Mouse (Mus musculus): Measurements from ENCODE around the gene Alx3.
A peak's percentile ranks its signal among the peaks of the same experiment; 100 is the strongest.

Alx3 gene

DNA sequence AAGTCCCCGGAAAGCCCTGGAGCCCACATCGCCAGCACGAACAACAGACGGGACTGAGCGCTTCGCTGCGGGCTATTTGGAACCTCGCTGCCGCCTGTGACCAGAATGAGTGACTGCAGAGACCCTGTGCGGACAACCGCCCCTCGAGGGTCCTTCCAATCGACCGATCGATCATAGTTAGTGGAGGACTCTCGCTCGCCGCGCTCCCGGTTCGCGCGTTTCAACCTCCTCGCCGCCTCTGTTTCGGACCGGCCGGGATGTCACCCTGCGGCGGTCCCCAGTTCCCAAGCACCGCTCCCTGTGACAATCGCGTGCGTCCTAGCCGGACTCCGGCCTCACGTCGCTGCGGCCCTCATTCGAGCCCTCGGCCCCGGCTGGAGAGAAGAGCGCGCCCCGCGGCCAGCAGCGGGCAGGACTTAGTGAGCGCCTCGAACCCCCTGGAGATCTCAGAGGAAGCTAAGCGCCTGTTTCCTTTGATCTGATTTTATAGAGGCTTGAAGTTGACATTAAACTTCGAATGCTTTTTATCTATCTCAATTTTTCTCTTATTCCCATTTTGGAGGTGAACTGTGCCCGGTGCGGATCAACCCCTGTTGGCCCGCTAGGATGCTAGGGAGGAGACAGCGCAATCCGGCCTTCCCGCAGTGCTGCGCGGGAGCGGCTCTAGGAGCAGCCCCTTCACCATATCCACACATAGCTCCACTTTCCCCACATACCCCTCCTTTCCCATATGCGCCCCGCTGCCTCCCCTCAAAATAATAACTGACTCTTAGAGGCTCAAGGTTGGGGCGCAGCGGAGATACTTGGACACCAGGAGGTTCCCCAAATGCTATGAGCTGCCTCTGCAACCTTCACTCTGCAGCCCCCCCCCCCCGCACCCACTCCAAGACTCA lies 11.7 kb upstream of the Alx3 start:
- no peak for DNase-seq (ENCODE audit: low read depth, low spot score)

DNA sequence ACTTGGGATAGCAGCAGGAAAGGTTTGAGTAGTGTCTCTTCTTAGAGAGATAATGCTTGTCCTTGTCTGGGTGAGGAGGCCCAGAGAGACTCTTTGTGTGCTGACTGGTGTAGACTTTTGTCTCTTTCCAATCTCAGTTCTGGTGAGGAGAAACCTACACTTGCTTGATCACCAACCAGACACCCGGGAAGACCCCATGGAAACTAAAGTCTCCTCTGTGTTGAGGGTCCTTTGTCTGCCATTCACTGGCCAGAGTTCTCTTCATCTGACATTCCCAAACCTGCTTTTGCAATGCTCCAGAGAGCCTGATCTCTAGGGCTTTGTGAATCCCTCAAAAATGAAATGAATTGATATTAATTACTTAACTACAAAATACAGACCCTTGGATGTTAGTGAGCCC lies 10.9 kb upstream of the Alx3 start:
- DNase-seq (ENCODE audit: low read depth, low spot score), result no peak

DNA sequence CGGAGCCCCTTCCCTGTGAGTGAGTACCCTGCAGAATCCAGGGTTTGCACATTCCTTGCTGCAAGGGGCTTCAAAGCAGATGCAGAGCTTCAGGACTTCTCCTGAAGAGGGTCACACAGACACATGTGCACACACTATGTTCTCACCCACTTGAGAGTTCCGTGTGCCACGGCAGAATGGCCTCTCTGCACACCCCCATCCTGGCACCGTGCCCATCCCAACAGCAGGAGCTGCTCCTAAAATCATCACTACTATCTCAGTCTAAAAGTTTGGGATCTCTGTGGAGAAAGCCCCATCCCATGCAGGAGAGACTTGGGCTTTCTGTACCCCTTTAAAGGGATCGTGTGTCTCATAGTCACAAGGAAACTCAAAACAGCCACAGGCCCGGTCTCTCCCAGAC lies 8.3 kb upstream of the Alx3 start:
- no peak for DNase-seq (ENCODE audit: low read depth, low spot score)

DNA sequence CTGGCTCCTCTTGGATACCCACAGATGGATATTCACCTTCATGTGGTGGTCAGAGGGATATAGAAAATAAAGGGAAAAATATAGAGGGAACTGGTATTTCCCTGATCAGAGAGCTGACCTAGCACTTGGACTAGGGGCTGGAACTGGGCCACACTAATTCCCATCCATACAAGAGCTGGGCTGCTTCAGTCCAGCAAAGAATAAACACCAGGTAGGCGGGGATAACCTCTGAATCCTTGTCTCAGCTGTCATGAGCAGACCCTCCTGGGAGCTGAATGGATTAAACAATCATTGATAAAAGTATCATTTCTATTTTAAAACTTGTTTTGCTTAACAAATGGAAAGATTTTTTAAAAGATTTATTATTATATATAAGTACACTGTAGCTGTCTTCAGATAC lies 3.2 kb upstream of the Alx3 start:
- DNase-seq (ENCODE audit: low read depth, low spot score), result no peak

DNA sequence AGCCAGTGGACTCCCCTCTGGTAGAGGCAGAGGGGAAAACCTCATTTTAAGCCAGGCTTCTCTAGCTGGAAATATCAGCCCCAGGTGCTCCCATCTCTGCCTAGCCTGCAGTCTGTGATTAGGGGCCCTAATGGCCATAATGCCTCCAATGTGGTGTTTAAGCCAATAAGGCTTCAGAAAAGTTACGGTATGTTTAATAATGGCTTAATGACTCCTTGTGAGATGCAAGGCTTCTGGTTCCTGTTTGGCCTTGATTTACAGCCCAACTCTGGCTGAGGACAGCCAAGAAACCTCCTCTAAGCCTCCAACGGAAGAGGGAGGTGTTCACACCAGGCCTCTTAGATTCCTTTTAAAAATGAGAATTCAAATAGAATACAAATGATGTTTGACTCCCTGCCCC lies 1.2 kb upstream of the Alx3 start:
- peak; percentile 67 for DNase-seq (ENCODE audit: low read depth, low spot score)

DNA sequence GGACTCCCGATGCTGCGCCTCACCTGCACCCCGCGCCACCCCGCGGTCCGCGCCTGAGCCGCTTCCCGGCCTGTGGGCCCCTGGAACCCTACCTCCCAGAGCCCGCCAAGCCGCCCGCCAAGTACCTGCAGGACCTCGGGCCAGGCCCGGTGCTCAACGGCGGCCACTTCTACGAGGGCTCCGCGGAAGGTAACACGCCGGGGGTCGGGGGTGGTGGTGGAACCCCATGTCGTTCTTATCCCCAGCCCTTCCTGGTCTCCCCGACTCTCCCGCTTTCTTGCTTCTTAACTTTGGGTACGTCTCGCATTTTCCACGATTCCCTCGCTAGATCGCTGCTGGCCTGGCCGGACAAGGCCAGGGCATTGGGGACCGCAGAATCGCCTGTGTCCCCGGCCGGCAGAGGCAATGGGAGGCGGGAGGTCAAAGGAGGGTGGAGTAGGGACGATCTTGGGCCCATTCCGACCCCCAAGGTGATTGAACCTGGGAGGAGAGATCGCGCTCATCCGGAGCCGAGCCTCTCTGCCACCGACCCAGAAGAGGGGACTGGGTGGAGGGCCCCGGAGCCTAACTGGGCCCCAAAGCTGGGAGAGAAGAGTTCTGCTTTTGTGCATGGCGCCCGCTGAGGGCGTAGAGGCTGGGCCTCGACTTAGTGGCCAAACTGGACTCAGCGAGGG lies 570 bp downstream of the Alx3 start:
- DNase-seq (ENCODE audit: low read depth, low spot score), result no peak

DNA sequence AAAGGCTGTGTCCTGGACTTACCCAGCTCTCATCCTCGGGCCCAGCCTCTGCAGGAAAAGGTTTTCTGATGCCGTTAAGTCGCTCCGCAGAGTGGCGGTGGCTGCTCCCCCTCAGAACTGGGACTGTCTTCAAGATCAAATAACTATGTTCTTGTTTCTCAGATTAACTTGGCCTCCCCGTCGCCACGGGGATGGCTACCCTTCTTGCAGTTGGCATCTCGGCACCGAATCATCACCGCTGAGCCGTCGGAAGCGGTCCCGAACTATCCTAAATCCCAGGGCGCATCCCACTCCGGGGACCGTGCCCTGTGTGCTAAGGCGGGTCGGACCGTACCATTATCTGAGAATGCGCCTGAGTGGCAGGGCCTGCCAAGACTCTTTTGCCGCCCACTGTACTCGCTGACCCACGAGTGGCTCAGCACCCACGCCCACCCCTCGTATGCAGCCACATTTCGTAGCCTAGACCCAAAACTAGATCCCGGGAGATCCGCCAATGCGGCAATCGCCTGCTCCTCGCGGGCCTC lies 1.2 kb downstream of the Alx3 start:
- DNase-seq (ENCODE audit: low read depth, low spot score), result no peak

DNA sequence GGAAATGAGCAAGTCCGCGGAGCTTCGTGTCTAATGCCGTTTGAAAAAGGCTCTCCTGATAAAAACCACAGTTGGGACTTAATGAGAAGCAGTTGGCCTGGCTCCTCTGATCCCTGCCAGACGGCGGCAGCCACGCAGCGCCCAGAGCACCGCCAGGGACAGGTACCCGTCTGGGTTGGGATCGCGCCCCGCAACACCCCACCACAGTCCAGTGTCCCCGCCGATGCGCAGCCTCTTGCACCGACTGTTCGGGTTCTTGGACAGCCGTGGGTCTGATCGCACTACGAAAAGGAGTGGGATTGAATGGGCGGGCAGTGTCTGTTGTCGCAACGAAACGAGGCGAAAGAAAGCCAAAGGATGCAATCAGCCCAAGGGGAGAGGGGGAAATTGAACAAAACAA lies 1.7 kb downstream of the Alx3 start:
- DNase-seq (ENCODE audit: low read depth, low spot score), result peak; percentile 69

DNA sequence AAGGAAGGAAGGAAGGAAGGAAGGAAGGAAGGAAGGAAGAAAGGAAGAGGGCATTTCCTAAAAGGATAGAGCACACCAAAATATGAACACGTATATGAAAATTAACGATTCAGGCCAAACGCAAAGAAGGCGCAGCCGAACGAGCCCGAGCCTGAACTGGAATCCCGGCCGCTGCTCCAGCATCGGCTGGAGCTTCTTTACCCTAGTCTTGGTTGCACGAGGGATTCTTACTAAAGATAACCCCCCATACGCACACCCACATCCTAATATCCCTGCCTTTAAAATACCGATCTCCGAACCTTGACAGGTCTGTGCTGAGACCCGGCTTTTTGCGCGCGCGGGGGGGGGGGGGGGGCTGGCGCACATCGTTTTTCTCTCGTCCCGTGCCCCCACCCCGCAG lies 2.3 kb downstream of the Alx3 start:
- DNase-seq (ENCODE audit: low read depth, low spot score), result no peak

DNA sequence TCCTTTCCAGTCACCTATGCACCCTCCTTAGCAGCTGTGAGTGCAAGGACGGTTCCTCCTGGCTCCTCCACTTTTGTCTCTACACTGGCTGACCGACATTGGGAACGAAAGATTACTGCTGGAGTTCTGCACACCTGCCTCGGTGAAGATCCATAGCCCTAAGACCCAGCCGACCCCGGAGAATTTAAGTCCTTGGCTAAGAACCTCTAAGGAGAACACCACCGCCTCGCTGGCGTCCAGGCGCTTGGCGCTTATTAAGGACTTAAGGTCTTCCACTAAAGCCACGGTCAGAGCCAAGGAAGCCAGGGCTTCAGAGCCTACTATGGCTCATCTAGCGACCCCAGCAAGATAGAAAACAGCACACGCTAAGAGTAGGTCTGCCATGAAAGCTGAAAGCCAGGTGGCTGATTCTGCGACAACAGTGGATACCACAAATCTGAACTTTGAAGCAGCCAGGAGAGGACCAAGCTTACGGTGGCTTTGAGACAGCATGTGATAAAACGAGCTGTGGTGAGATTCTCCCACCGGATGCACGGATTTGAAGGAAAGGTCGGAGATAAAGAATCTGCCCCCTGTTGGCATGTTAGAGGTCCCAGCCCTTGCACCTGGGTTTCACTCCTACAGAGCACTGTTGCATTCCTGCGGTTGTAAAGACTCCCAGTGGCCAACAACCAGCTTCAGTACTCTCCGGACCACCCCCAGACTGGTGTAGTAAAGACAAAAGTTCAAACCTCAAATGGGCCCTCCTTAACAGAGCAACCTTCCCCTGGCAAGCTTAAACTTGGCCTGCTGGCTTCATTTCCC lies 3.0 kb downstream of the Alx3 start:
- no peak for DNase-seq (ENCODE audit: low read depth, low spot score)

DNA sequence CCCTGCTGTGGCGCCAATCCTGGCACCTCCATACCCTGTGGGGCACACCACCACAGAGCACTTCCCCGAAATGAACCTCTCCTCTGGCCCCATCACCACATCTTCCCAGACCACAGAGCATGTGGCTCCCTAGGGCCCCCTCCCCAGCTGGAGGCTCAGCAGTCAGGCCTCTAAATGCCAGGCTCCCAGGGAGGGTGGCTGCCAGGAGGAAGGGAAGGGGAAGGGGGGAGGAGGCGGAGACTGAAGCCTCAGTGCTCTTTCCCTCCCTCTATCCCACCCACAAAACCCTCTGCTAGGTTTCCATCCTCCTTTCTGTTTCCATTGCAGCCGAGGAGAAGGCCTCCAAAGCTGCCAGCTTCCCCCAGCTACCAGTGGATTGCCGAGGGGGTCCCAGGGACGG lies 5.3 kb downstream of the Alx3 start:
- no peak for DNase-seq (ENCODE audit: low read depth, low spot score)

DNA sequence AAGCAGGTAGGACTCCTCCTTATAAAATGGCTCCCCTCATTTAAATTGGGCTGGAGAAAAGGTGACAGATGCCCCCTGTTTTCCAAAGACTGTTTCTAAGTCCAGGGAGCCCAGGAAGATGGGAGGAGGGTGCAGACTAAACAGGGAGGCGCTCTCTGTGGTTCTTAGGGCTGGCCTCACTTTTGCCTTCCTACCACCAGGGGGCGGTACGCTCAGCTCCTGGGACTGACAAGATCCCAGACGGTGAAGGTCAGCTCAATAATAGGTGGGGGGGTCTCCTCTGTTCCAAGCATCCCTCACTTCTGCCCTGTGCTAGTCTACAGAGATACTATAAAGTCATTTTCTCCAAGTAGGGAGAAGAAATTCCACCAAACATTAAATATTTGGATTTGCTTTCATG lies 10.5 kb downstream of the Alx3 start:
- DNase-seq (ENCODE audit: low read depth, low spot score), result peak; percentile 66

DNA sequence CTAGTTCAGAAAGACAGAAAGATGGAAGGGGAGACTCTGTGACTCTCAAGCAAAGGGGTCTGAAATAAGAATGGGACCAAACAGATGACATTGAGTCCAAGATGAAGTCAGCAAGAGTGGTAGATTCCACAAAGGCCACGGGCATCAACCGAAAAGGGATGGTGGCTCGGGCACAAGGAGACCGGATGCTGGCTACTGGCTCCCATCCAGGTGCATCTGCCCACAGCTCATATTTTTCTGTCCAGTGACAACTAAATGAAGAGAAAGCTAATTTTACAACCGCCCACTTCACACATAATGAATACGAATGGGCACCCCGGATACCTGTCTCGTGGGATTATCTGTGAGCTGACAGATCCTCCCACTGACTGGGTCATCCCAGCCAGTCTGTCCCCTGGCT lies 12.4 kb downstream of the Alx3 start:
- DNase-seq (ENCODE audit: low read depth, low spot score), result no peak

DNA sequence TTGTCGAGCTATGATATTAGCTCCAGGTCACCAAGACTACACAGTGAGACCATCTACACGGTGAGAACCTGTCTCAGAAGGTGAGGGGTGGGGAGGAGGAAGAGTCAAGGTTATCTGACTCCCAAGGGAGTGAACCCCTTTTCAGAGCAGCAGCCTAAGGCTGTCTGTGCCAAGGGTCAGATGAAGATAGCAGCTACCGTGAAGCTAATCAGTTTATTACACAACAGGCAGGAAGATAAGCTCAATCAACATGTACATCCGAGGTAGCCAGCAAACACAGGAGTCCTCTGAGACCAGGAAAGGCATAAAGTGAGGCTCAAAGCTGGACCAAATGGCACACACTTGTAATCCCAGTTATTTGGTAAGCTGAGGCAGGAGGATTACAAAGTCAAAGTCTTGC lies 14.0 kb downstream of the Alx3 start:
- no peak for DNase-seq (ENCODE audit: low read depth, low spot score)

DNA sequence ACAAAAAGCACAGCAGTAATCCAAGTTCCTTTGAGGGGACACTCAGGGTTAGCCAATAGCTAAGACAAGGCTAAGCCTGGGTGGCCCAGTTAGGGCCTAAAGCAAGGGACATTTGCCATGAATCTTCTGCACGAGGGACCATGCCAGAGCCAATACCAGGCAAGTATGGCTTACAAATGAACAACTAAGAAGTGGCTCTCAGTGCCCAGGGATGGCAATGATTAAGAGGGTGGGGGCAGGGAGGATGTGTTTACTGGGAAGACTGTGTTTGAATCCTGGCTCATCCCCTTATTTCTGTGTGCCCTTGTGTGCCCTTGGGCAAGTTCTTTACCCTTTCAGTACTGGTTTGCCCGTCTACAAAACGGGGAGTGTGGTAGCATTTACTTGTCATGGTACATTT lies 14.5 kb downstream of the Alx3 start:
- DNase-seq (ENCODE audit: low read depth, low spot score), result no peak

DNA sequence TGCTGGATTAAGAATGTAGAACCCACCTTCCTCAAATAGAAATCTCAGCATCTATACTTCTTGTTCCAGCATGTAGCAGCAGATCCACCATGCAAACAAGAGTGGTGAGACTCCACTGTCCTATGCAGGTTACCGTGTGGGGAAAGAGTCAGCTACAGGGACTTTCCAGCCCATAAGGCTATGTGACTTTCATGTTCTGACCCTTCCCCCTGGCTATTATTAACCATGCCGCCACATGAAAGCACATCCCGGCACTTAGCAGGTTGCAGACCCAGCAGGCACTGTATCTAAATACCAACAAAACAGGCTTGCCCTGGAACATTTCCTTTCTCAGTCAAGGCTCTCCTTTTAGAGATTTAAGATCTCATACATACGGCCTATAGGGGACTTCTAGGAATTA lies 16.6 kb downstream of the Alx3 start:
- no peak for DNase-seq (ENCODE audit: low read depth, low spot score)

DNA sequence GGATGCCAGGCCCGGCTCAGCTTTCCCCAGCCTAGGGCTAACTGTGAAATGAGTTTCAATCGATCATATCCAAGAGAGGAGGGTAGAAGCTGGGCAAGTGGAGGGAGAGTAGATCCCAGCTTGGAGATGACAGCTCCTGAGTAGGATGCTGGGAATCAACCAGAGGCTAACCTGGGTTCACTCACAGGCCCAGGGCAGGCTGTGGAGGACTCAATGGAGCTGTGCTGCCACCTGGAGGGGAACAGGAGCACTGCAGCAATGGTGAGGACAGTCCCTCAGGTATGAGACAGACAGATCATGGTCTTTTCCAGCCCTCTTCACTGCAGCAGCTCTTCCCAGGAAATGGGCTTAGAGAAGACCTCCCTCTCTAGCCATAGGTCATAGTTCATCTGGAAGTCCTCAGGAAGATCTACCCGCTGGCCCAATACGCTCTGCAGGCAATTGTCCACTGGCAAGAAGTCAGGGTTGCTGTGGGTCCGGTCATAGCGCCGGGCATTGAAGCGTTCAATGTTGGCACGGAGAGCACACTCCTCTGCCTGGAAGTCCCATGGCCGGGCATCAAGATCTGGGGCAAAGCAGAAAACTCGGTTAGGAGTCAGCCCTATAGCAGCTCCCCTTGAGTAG lies 18.2 kb downstream of the Alx3 start:
- peak; percentile 64 for DNase-seq (ENCODE audit: low read depth, low spot score)

DNA sequence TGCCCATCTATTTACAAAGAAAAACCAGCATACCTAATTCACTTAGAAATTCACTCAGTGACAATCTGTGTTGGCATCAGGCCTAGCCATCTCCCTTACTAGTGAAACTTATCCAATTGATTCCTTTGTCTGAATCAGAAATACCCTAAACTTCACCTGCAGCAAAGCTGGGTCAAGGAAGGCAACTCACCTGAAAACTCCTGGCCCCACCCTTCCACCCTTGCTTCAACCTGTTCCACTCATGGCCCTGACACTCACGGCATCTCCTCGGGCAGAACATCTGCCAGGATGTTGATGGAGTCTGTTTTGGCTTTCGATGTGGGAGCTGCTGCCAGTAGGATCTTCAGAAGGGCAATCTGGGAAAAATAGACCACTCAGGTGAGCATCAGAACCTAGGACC lies 23.0 kb downstream of the Alx3 start:
- DNase-seq (ENCODE audit: low read depth, low spot score), result no peak

DNA sequence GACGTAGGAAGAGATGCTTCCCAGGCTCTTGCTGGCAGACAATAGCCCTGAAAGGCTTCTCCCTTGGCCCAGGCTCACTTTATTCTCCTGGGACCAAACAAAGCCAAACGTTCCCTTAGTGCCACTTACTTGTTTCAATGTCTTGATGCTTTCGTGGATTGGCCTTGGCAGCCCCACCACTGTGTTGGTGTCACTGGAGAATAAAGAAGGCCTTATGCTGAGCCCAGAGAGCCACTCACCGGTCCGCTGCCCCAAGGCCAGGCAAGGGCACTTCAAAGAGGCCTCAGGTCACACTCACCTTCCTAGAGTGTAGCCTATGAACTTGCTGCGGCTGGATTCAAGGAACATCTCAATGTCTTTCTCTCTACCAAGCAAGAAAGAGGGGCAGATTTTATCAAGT lies 25.1 kb downstream of the Alx3 start:
- no peak for DNase-seq (ENCODE audit: low read depth, low spot score)

DNA sequence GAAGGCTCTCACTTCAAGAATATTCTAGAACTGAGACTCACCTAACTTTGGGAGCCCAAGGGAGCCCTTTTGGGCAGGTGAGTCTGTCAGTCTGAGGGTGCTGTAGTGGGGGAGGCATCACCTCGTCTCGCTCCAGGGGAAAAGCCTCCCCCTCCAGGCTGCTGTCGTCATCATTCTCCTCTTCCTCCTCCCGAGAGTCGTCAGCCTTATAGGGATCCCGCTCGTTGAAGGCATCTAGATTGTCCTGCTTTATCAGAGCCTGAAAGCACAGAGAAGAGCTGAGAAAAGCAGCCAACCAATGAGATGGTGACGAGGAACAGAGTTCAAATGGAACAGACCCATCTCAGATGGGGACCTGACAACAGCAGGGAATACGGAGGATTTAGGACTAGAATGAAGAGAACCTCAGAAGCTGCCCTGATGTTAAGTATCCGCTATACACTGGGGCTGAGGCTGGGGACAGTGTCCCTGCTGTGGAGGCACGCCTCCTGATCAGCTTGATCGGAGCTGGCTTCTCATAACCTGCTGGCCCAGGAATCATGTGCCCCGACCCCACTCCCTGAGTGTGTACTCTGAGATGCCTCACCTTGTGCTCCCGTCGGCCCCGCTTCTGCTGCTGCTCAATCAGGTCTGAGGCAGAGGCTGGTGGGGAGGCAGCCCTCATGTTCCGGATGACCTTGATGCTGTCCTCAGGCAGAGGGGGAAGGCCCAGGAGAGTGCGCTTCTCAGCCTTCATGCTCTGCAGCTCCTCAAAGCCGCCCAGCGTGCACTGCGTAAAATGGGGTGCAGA lies 26.6 kb downstream of the Alx3 start:
- no peak for DNase-seq (ENCODE audit: low read depth, low spot score)

DNA sequence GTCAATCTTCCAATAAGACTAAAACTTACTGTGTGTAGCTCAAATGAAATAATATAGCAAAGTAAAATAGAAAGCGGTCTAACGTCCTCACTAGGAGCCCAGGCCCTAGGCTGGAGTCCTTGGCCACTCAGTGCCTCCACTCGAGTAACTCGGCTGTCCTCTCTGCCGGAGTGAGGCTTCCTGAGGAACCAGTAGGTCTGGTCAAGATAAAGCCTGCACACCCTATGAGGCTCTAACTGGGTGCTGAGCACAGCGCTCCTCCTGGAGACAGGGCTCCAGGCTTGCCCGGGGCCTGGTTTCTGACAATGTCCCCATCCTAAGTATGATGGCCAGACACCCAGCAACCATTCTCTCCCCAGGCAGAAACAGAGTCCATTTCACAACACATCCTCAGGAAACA lies 27.7 kb downstream of the Alx3 start:
- no peak for DNase-seq (ENCODE audit: low read depth, low spot score)

Measured in forelimb bud, embryonic 11.5 days (tissue).